Mouse (Mus musculus): ENCODE data around the gene Crim1. TPM values are rescaled to one million over a fixed set of nuclear protein-coding genes. Genes with fewer than 3 reads are reported as not detected.
A peak's percentile ranks its signal among the peaks of the same experiment; 100 is the strongest.

The Crim1 gene
- polyA plus RNA-seq, 1 experiment from 2014 or later, result 4.7 TPM

DNA sequence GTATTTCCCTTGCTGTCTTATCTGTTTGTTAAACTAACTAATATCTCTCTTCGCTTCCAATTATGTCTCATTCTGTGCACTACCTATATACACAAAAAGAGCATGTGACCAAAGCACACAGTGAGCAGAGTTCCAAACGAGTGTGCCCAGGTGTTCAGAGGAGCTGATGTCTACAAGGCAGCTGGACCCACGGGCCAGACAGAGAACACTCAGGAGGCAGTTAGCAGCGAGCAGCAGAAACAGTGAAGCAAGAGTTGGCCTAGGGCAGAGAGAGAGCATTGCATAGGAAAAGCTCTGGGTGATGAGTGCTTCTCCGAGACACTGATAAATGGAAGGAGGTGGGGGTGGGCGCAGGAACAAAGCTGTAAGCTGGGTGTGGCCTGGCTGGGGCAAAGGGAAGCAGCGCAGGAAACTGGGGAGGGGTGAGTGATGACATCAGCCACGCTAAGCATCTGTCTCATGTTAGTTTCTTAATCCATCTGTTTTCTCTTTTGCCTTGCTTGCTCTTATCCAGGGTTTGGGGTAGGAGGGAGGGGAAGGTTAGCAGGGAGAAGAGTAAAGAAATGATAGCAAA lies 99.0 kb downstream of the Crim1 start:
- H3K27me3 ChIP-seq (ENCODE audit: control insufficient read depth, insufficient read depth, low read depth, low read length), result peaks cover 31% of the 10 kb centered on the region
- peak; percentile 64 for ATAC-seq (ENCODE audit: low read depth)

DNA sequence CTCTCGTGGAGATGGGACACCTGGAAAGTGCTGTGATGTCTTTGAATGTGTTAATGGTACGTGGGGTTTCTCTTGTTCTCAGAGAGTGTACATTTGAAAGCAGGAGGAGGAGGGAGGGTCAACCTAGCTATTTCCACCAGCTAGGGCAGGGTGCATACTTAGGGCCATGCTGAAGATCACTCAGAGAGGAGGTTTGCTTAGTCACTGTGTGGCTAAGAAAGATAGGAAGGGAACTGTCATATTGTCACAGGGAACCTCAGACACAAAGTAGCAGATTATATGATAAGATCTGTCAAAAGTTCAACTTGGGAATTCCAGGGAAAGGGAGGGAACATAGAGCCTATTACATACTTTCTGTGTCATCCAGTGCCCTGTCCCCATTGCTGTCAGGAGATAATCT lies 103.0 kb downstream of the Crim1 start:
- H3K27me3 ChIP-seq (ENCODE audit: control insufficient read depth, insufficient read depth, low read depth, low read length), result peaks cover 16% of the 10 kb centered on the region
- ATAC-seq (ENCODE audit: low read depth), result no peak
- H3K36me3 ChIP-seq (ENCODE audit: control insufficient read depth, insufficient read depth, low read length), result no peaks in the 10 kb centered on the region
- H3K27ac ChIP-seq (ENCODE audit: low read length), result no peak overlapping the region
- H3K4me2 ChIP-seq (ENCODE audit: low read depth, low read length), result no peak overlapping the region
- no peak overlapping the region for H3K9ac ChIP-seq (ENCODE audit: low read length)
- no peak overlapping the region for H3K4me3 ChIP-seq (ENCODE audit: low read length)
- 75% methylated on average over 2 of the region's 2 CpGs for WGBS
- H3K4me1 ChIP-seq (replicated peaks; ENCODE audit: control insufficient read depth, insufficient read depth, low read length), result peaks cover 3% of the 10 kb centered on the region
- H3K9me3 ChIP-seq (ENCODE audit: control insufficient read depth, low read length), result no peaks in the 10 kb centered on the region

More for the DNA sequence above, 99.0 kb downstream of the Crim1 start:
- Histone ChIP-seq H3K4me3 (ENCODE audit: low read length) (no peak overlapping the region), H3K9ac (ENCODE audit: low read length) (no peak overlapping the region), H3K36me3 (ENCODE audit: control insufficient read depth, insufficient read depth, low read length) (peaks cover 2% of the 10 kb centered on the region; the same call in 1 of the 2 replicates), H3K9me3 (ENCODE audit: control insufficient read depth, low read length) (no peaks in the 10 kb centered on the region), H3K4me1 (replicated peaks; ENCODE audit: control insufficient read depth, insufficient read depth, low read length) (peaks cover 3% of the 10 kb centered on the region), H3K27ac (ENCODE audit: low read length) (no peak overlapping the region), H3K4me2 (ENCODE audit: low read depth, low read length) (no peak overlapping the region)
- WGBS, result 24% methylated on average over 8 of the region's 8 CpGs

DNA sequence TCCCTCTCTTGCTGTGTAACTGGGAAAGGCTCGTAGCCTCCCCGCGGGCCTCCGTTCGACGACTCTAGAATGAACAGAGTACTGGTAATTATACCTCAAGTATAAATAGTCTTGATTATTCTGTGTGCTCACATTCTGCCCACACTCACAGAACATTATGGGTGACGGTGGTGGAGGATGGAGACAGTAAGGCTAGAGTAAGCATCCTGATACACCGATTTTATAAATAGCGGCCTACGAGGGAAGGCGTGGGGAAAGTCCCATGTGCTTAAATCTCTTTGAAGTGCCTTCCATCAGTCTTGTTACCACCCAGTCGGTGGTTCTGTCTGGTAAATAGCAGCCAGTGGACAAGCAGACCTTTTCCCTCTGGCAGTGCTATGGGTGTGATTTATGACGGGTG lies 104.0 kb downstream of the Crim1 start:
- Histone ChIP-seq H3K4me2 (ENCODE audit: low read depth, low read length) (no peak overlapping the region), H3K36me3 (ENCODE audit: control insufficient read depth, insufficient read depth, low read length) (no peaks in the 10 kb centered on the region), H3K4me3 (ENCODE audit: low read length) (no peak overlapping the region), H3K4me1 (replicated peaks; ENCODE audit: control insufficient read depth, insufficient read depth, low read length) (peaks cover under 1% of the 10 kb centered on the region), H3K9me3 (ENCODE audit: control insufficient read depth, low read length) (no peaks in the 10 kb centered on the region), H3K9ac (ENCODE audit: low read length) (no peak overlapping the region), H3K27me3 (ENCODE audit: control insufficient read depth, insufficient read depth, low read depth, low read length) (peaks cover 20% of the 10 kb centered on the region), H3K27ac (ENCODE audit: low read length) (no peak overlapping the region)
- WGBS, result 84% methylated on average over 13 of the region's 13 CpGs
- no peak for ATAC-seq (ENCODE audit: low read depth)

DNA sequence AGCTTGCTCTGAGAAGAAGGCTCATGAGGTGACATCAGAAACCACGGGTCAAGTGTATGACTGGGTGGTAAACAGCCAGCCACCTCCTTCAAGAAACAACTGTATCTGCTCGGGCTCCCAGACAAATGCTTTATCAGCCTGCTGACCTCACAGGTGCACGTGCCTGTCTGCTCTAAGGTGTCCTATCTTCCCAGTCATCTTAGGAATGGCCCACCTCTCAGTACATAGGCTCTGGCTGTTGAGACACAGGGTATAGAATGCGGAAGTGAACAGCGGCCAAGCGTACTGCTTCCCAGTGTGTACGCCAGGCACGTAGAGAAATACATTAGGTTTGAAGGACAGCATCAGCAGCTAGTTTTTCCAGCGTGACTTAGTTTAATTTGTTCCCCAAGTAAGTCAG lies 106.4 kb downstream of the Crim1 start:
- H3K27ac ChIP-seq (ENCODE audit: low read length), result no peak overlapping the region
- H3K4me2 ChIP-seq (ENCODE audit: low read depth, low read length), result no peak overlapping the region
- H3K27me3 ChIP-seq (ENCODE audit: control insufficient read depth, insufficient read depth, low read depth, low read length), result peaks cover 18% of the 10 kb centered on the region
- H3K4me1 ChIP-seq (replicated peaks; ENCODE audit: control insufficient read depth, insufficient read depth, low read length), result no peaks in the 10 kb centered on the region
- 80% methylated on average over 9 of the region's 9 CpGs for WGBS
- H3K9ac ChIP-seq (ENCODE audit: low read length), result no peak overlapping the region
- H3K4me3 ChIP-seq (ENCODE audit: low read length), result no peak overlapping the region
- H3K9me3 ChIP-seq (ENCODE audit: control insufficient read depth, low read length), result no peaks in the 10 kb centered on the region
- ATAC-seq (ENCODE audit: low read depth), result no peak
- no peaks in the 10 kb centered on the region for H3K36me3 ChIP-seq (ENCODE audit: control insufficient read depth, insufficient read depth, low read length)

DNA sequence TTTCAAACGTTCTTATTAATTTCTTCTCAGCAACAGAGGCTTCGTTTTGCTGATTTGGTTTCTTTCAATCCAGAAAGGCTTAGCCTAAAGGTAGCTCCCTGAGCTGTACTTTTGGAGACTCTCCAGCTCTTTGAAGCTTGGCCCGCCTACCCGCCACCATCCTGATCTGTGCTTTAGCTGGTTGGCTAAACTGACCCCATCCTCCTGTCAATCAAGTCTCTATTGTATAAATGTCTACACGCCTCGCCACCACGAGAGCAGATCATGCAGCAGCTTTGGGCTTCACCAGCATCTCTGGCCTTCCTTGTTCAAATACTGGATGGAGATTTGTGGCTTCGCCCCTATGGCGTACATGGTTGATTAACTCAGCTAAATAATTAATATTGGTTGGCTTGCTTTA lies 108.2 kb downstream of the Crim1 start:
- Histone ChIP-seq H3K4me3 (ENCODE audit: low read length) (no peak overlapping the region), H3K9ac (ENCODE audit: low read length) (no peak overlapping the region), H3K4me2 (ENCODE audit: low read depth, low read length) (no peak overlapping the region), H3K9me3 (ENCODE audit: control insufficient read depth, low read length) (no peaks in the 10 kb centered on the region), H3K27me3 (ENCODE audit: control insufficient read depth, insufficient read depth, low read depth, low read length) (peaks cover 15% of the 10 kb centered on the region), H3K27ac (ENCODE audit: low read length) (no peak overlapping the region), H3K36me3 (ENCODE audit: control insufficient read depth, insufficient read depth, low read length) (no peaks in the 10 kb centered on the region), H3K4me1 (replicated peaks; ENCODE audit: control insufficient read depth, insufficient read depth, low read length) (no peaks in the 10 kb centered on the region)
- 91% methylated on average over 9 of the region's 9 CpGs for WGBS
- no peak for ATAC-seq (ENCODE audit: low read depth)

DNA sequence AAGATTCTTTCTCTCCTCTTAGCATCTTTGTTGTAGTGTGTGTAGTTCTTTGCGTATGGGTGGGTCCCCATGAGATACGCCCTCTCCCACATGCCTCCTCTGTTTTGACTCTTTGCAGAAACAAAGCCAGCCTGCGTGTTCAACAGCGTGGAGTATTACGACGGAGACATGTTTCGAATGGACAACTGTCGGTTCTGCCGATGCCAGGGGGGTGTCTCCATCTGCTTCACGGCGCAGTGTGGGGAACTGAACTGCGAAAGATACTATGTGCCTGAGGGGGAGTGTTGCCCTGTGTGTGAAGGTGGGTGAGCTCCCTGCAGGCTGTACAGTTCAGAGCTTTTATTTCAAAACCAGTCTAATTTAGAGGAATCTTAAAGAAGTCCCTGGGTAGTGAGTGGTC lies 113.0 kb downstream of the Crim1 start:
- Histone ChIP-seq H3K9ac (ENCODE audit: low read length) (no peak overlapping the region), H3K4me3 (ENCODE audit: low read length) (no peak overlapping the region), H3K4me2 (ENCODE audit: low read depth, low read length) (no peak overlapping the region), H3K27ac (ENCODE audit: low read length) (no peak overlapping the region), H3K36me3 (ENCODE audit: control insufficient read depth, insufficient read depth, low read length) (no peaks in the 10 kb centered on the region; the same call in 1 of the 2 replicates), H3K4me1 (replicated peaks; ENCODE audit: control insufficient read depth, insufficient read depth, low read length) (no peaks in the 10 kb centered on the region), H3K27me3 (ENCODE audit: control insufficient read depth, insufficient read depth, low read depth, low read length) (peaks cover 39% of the 10 kb centered on the region), H3K9me3 (ENCODE audit: control insufficient read depth, low read length) (no peaks in the 10 kb centered on the region)
- WGBS, result 93% methylated on average over 12 of the region's 12 CpGs
- no peak for ATAC-seq (ENCODE audit: low read depth)

DNA sequence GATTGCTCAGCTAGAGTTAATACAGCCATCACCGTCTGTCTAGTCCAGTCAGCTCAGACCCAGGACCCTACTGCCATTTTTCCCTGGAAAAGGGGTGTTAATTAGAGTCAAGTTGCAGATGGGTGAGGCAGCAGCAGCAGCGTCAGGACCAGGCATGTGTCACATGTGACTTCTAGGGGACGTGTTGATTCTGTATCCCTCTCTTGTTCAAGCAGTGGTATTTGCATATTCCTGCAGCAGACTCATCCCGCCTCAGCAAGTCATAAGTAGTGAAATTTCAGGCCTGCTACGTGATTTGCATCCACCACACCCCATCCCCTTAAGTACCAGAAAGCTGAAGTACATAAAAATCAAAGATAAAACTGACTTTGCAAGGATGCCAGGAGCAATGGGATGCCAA lies 113.6 kb downstream of the Crim1 start:
- ATAC-seq (ENCODE audit: low read depth), result no peak
- H3K4me3 ChIP-seq (ENCODE audit: low read length), result no peak overlapping the region
- no peaks in the 10 kb centered on the region; the same call in 1 of the 2 replicates for H3K36me3 ChIP-seq (ENCODE audit: control insufficient read depth, insufficient read depth, low read length)
- H3K9ac ChIP-seq (ENCODE audit: low read length), result no peak overlapping the region
- no peaks in the 10 kb centered on the region for H3K4me1 ChIP-seq (replicated peaks; ENCODE audit: control insufficient read depth, insufficient read depth, low read length)
- peaks cover 36% of the 10 kb centered on the region for H3K27me3 ChIP-seq (ENCODE audit: control insufficient read depth, insufficient read depth, low read depth, low read length)
- H3K4me2 ChIP-seq (ENCODE audit: low read depth, low read length), result no peak overlapping the region
- no peak overlapping the region for H3K27ac ChIP-seq (ENCODE audit: low read length)
- H3K9me3 ChIP-seq (ENCODE audit: control insufficient read depth, low read length), result no peaks in the 10 kb centered on the region
- WGBS, result 70% methylated on average over 5 of the region's 5 CpGs

DNA sequence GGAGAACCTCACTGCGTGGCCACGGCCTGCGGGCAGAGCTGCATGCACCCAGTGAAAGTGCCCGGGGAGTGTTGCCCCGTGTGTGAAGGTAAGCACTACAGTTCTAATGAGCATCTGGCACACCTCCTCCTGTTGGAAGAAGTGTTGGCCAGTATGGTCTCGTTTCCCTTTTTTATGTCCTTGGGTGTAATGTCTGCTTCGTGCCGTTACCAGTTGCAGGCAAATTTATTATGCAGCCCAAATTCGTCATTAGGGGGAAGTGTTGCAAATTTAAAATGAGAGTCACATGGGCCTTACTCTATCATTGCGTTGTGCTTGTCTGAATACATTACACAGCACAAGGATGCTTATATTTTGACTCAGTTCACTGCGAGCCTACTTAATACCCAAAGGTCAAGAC lies 115.6 kb downstream of the Crim1 start:
- no peak overlapping the region for H3K9ac ChIP-seq (ENCODE audit: low read length)
- H3K27me3 ChIP-seq (ENCODE audit: control insufficient read depth, insufficient read depth, low read depth, low read length), result peaks cover 46% of the 10 kb centered on the region
- no peaks in the 10 kb centered on the region for H3K9me3 ChIP-seq (ENCODE audit: control insufficient read depth, low read length)
- no peaks in the 10 kb centered on the region for H3K4me1 ChIP-seq (replicated peaks; ENCODE audit: control insufficient read depth, insufficient read depth, low read length)
- no peak for ATAC-seq (ENCODE audit: low read depth)
- H3K36me3 ChIP-seq (ENCODE audit: control insufficient read depth, insufficient read depth, low read length), result no peaks in the 10 kb centered on the region; the same call in 1 of the 2 replicates
- 90% methylated on average over 11 of the region's 11 CpGs for WGBS
- H3K4me3 ChIP-seq (ENCODE audit: low read length), result no peak overlapping the region
- no peak overlapping the region for H3K4me2 ChIP-seq (ENCODE audit: low read depth, low read length)
- H3K27ac ChIP-seq (ENCODE audit: low read length), result no peak overlapping the region

DNA sequence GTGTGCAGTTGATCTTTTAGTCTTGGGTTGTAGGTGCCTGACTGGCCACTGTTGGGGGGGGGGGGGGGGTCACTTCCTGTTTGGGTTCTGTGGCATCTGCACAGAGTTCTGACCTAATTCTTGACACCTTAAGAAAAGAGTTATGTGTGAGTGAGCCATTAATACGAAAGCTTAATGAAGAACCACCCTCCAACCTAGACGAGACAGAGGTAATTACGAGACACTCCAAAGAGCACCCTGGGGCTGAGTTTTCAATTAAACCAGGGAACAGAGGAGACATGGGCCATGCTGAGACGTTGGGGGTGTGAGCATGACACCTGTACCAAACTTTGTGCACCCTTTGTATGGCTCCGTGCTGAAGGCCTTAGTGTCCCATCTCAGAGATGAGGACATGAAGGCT lies 117.3 kb downstream of the Crim1 start:
- no peak overlapping the region for H3K4me3 ChIP-seq (ENCODE audit: low read length)
- no peak overlapping the region for H3K27ac ChIP-seq (ENCODE audit: low read length)
- no peaks in the 10 kb centered on the region for H3K9me3 ChIP-seq (ENCODE audit: control insufficient read depth, low read length)
- no peaks in the 10 kb centered on the region; the same call in 1 of the 2 replicates for H3K36me3 ChIP-seq (ENCODE audit: control insufficient read depth, insufficient read depth, low read length)
- no peak overlapping the region for H3K4me2 ChIP-seq (ENCODE audit: low read depth, low read length)
- 84% methylated on average over 5 of the region's 5 CpGs for WGBS
- H3K9ac ChIP-seq (ENCODE audit: low read length), result no peak overlapping the region
- H3K4me1 ChIP-seq (replicated peaks; ENCODE audit: control insufficient read depth, insufficient read depth, low read length), result peaks cover 6% of the 10 kb centered on the region
- H3K27me3 ChIP-seq (ENCODE audit: control insufficient read depth, insufficient read depth, low read depth, low read length), result peaks cover 53% of the 10 kb centered on the region
- no peak for ATAC-seq (ENCODE audit: low read depth)

DNA sequence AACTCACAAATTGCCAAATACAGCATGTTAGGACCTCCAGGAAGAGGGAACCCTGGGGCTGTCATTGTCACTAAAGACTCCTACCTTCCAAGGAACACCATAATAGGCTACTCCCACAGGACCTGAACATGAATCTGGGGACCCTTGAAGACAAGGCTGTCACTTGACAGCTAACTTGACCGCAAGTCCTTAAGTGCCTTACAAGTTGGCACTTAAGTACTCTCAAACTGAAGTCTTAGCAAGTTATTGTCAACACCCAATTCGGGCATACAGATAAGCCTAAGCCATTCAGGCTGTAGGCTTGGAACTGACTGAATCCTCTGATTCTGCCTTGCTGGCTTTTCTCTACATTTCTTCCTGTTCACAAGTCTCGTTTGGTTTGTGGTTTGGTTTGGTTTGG lies 118.8 kb downstream of the Crim1 start:
- Histone ChIP-seq H3K4me2 (ENCODE audit: low read depth, low read length) (no peak overlapping the region), H3K27ac (ENCODE audit: low read length) (no peak overlapping the region), H3K4me1 (replicated peaks; ENCODE audit: control insufficient read depth, insufficient read depth, low read length) (peaks cover 15% of the 10 kb centered on the region), H3K9me3 (ENCODE audit: control insufficient read depth, low read length) (no peaks in the 10 kb centered on the region), H3K9ac (ENCODE audit: low read length) (no peak overlapping the region), H3K36me3 (ENCODE audit: control insufficient read depth, insufficient read depth, low read length) (no peaks in the 10 kb centered on the region; the same call in 1 of the 2 replicates), H3K27me3 (ENCODE audit: control insufficient read depth, insufficient read depth, low read depth, low read length) (peaks cover 47% of the 10 kb centered on the region), H3K4me3 (ENCODE audit: low read length) (no peak overlapping the region)
- WGBS, result 50% methylated on average over 3 of the region's 3 CpGs
- ATAC-seq (ENCODE audit: low read depth), result peak; percentile 54
